Mouse (Mus musculus) retina, embryonic 14.5 days (tissue): ENCODE measurements around the gene Klf7.

ENCODE experiments used
- DNase-seq: peaks from one replicate; pipeline ENCODE4 v3.0.0-alpha.2; 2015; ENCODE audit warnings: low spot score

Klf7 gene

GRCm38 (mm10) chr1:64066320-64067254 lies 55.5 kb downstream of the Klf7 start:
- peak; percentile 87 for DNase-seq

GRCm38 (mm10) chr1:64061488-64061887 lies 60.6 kb downstream of the Klf7 start:
- no peak for DNase-seq

- peak; percentile 69 for DNase-seq
Measured at GRCm38 (mm10) chr1:64060699-64061454, 61.2 kb downstream of the Klf7 start.

- peak; percentile 27 for DNase-seq
Measured at GRCm38 (mm10) chr1:64060116-64060515, 62.0 kb downstream of the Klf7 start.

- DNase-seq, result no peak
Measured at GRCm38 (mm10) chr1:64056541-64056940, 65.5 kb downstream of the Klf7 start.

GRCm38 (mm10) chr1:64055978-64056377 lies 66.1 kb downstream of the Klf7 start:
- DNase-seq, result no peak

- no peak for DNase-seq
Measured at GRCm38 (mm10) chr1:64055210-64055609, 66.9 kb downstream of the Klf7 start.

- DNase-seq, result no peak
Measured at GRCm38 (mm10) chr1:64052069-64052750, 69.9 kb downstream of the Klf7 start.

- DNase-seq, result no peak
Measured at GRCm38 (mm10) chr1:64048567-64048966, 73.5 kb downstream of the Klf7 start.

GRCm38 (mm10) chr1:64046802-64047156 lies 75.3 kb downstream of the Klf7 start:
- DNase-seq, result no peak

GRCm38 (mm10) chr1:64046087-64046801 lies 75.8 kb downstream of the Klf7 start:
- no peak for DNase-seq

GRCm38 (mm10) chr1:64044577-64044976 lies 77.5 kb downstream of the Klf7 start:
- no peak for DNase-seq

- DNase-seq, result no peak
Measured at GRCm38 (mm10) chr1:64040831-64041383, 81.2 kb downstream of the Klf7 start.

GRCm38 (mm10) chr1:64040061-64040686 lies 81.9 kb downstream of the Klf7 start:
- DNase-seq, result no peak

- no peak for DNase-seq
Measured at GRCm38 (mm10) chr1:64038343-64038742, 83.7 kb downstream of the Klf7 start.

GRCm38 (mm10) chr1:64037800-64038199 lies 84.3 kb downstream of the Klf7 start:
- no peak for DNase-seq

GRCm38 (mm10) chr1:64036881-64037452 lies 85.1 kb downstream of the Klf7 start:
- DNase-seq, result no peak

GRCm38 (mm10) chr1:64035804-64036203 lies 86.3 kb downstream of the Klf7 start:
- DNase-seq, result no peak

GRCm38 (mm10) chr1:64035087-64035791 lies 86.8 kb downstream of the Klf7 start:
- DNase-seq, result no peak
